8 mouse cellular contexts compared by ENCODE assay signal in the genomic region with DNA sequence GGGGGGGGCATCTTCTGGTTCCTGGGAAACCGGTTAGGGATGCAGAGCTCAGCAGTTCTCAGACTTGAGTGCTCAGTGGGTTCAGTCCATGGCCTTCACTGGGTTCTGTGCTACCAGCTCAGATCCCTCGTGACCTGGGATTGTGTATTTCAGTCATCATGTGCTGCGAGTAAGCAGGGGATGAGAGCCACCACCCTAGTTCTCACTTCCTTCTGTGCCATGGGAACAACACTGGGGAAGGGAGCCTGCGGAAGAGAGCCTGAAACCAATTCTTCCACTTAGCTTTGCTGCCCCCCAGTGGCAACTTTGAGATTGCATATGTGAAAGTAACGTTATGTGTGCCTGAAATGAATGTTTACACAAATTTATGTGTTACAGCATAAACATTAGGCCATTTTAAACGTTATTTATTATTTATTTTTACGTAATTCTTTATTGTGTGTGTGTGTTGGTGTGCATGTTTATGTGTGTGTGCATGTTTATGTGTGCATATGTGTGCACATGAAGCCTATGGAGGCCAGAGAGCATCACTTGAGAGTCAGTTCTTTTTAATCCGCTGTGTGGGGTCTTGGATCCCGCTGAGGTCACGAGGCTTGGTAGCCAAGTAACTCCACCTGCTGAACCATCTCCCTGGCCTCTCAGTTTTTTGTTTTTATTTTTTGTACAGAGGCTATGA. TPM values are rescaled to one million over a fixed set of nuclear protein-coding genes. Genes with fewer than 3 reads are reported as not detected.
A peak's percentile ranks its signal among the peaks of the same experiment; 100 is the strongest.
DNase-seq lines count a peak whose midpoint lies in the region; ATAC-seq lines count a peak whose summit lies in the region.

No protein-coding gene starts in this region.

- no peaks in the 10 kb centered on the region for H3K9me3 ChIP-seq in hindbrain, embryonic 12.5 days (replicated peaks)

- 14% methylated on average over 10 of the region's 10 CpGs for whole genome bisulfite sequencing in hindbrain, embryonic 12.5 days

- H3K36me3 ChIP-seq in hindbrain, embryonic 12.5 days: no peaks in the 10 kb centered on the region

- no peak overlapping the region for H3K4me3 ChIP-seq in hindbrain, embryonic 12.5 days

- no peaks in the 10 kb centered on the region for H3K4me1 ChIP-seq in hindbrain, embryonic 12.5 days

- no peak overlapping the region for H3K27ac ChIP-seq in hindbrain, embryonic 12.5 days

- H3K27me3 ChIP-seq in hindbrain, embryonic 12.5 days: no peaks in the 10 kb centered on the region

- no peak overlapping the region for H3K4me2 ChIP-seq in hindbrain, embryonic 12.5 days (replicated peaks)

- ATAC-seq in hindbrain, embryonic 12.5 days (ENCODE audit: low FRiP score): peak; percentile 71

- H3K9ac ChIP-seq in hindbrain, embryonic 12.5 days: no peak overlapping the region

- peak; percentile 86 for DNase-seq in MN1 (ENCODE audit: low spot score)
- DNase-seq in cerebellum, adult 9-10 months: peak; percentile 74
- peak; percentile 57 to 96 for DNase-seq in frontal cortex, adult 2 months (ENCODE audit: extremely low spot score in 1 of 2, low spot score in 1 of 2)
- DNase-seq in layer of hippocampus, postnatal 10 days (ENCODE audit: low spot score in 2 of 2): peak; percentile 93 to 94
- DNase-seq in lung, postnatal 14 days: peak; percentile 91
- DNase-seq in ovary, postnatal 36 days (ENCODE audit: low spot score): peak; percentile 63
- peak; percentile 63 for DNase-seq in thymus, postnatal 14 days

RNA-seq across cellular contexts. Expression of gene Otoa, which starts 38.8 kb away (rescaled TPM):
- polyA plus RNA-seq in frontal cortex, adult 2 months (2012; rRNA removed): 0.18 and 1.2 TPM in 2 replicates
- polyA plus RNA-seq in hindbrain, embryonic 12.5 days (2016; fragmentation: Nextera tagmentation; extraction: Ambion mirVana): 0.56 and 2.3 TPM in 2 replicates
- total RNA-seq in layer of hippocampus, postnatal 10 days (2021): under 1 TPM; 0.45 to 0.66 TPM

RNA-seq across cellular contexts. Expression of gene Igsf6, which starts 45.9 kb away (rescaled TPM):
- 0.34 and 0.72 TPM in 2 replicates for polyA plus RNA-seq in frontal cortex, adult 2 months (2012; rRNA removed)
- polyA plus RNA-seq in hindbrain, embryonic 12.5 days (2016; fragmentation: Nextera tagmentation; extraction: Ambion mirVana): 0.88 and 1.3 TPM in 2 replicates
- under 1 TPM in 1 of 2 experiments, not detected in 1; 0.36 TPM for total RNA-seq in layer of hippocampus, postnatal 10 days (2021)
